In genomic region chr10:53959759-53960158, GRCm38 (mm10) we compare ENCODE assay signal across 17 mouse cellular contexts.
DNase-seq lines count a peak whose midpoint lies in the region.
"Had no signal": no experiment of that assay in that cellular context is flagged by ENCODE, and none has a peak within 500 bp of the region (broad histone marks: within the 10 kb centered on the region; RNA-seq: fewer than 3 reads in every experiment).

No protein-coding gene starts in this region.

- peak; percentile 62 for DNase-seq in heart, adult 11 months
- DNase-seq in heart, adult 9 months (ENCODE audit: low spot score in 2 of 2) = no peak
- peak; percentile 13 for DNase-seq in brain, adult 2 months (ENCODE audit: low read depth, low spot score)
- no peak for DNase-seq in gastrocnemius, postnatal 25 days
- DNase-seq in adrenal gland, adult 2 months = no peak
- no peak for DNase-seq in frontal cortex, postnatal 25 days (ENCODE audit: low spot score in 2 of 2)
- DNase-seq: adrenal gland, postnatal 36 days; cerebellum, adult 11-12 months; cerebellum, adult 9-10 months; cerebellum, postnatal 36 days; heart, adult 2 months; kidney, adult 11 months had no signal

- H3K36me3 ChIP-seq in megakaryocyte, embryonic 14.5 days (replicated peaks; ENCODE audit: low read length) = peaks cover 52% of the 10 kb centered on the region
- H3K36me3 ChIP-seq: embryonic facial prominence, embryonic 10.5 days; heart, embryonic 12.5 days; hindbrain, embryonic 12.5 days had no signal

- peak overlapping the region; percentile 47 for H3K4me3 ChIP-seq in megakaryocyte, embryonic 14.5 days (replicated peaks)
- H3K4me3 ChIP-seq: embryonic facial prominence, embryonic 10.5 days; forebrain, embryonic 13.5 days; heart, adult 2 months; heart, embryonic 12.5 days; hindbrain, embryonic 12.5 days had no signal

- peaks cover 37% of the 10 kb centered on the region for H3K4me1 ChIP-seq in megakaryocyte, embryonic 14.5 days
- H3K4me1 ChIP-seq: embryonic facial prominence, embryonic 10.5 days; forebrain, embryonic 13.5 days; heart, embryonic 12.5 days; hindbrain, embryonic 12.5 days had no signal

- H3K27me3 ChIP-seq in megakaryocyte, embryonic 14.5 days (replicated peaks) = no peaks in the 10 kb centered on the region
- H3K27me3 ChIP-seq: forebrain, embryonic 13.5 days; heart, embryonic 12.5 days; hindbrain, embryonic 12.5 days had no signal

- no peaks in the 10 kb centered on the region for H3K9me3 ChIP-seq in megakaryocyte, embryonic 14.5 days
- H3K9me3 ChIP-seq: embryonic facial prominence, embryonic 10.5 days; forebrain, embryonic 13.5 days; heart, embryonic 12.5 days; hindbrain, embryonic 12.5 days had no signal

Comparison
In these comparisons a context has a peak if more than half of its experiments do, and no peak if none do; other contexts are left out.
1. DNase-seq: peak in heart, adult 11 months (single experiment) and brain, adult 2 months (single experiment); none in heart, adult 9 months (0 of 2), gastrocnemius, postnatal 25 days (single experiment), adrenal gland, adult 2 months (single experiment) and frontal cortex, postnatal 25 days (0 of 2).